Mouse (Mus musculus) MEL (cell line): Measurements from ENCODE around the gene Slc25a26.

ENCODE experiments used
- CHD1 ChIP-seq: IDR thresholded peaks from 2 replicates; pipeline ENCODE4 v1.6.1; 2012; ENCODE audit warnings: low read depth, mild to moderate bottlenecking, inconsistent platforms, low read length, improper control_type of control experiment
- CHD2 ChIP-seq: IDR thresholded peaks from 2 replicates; pipeline ENCODE4 v1.6.1; 2011; ENCODE audit warnings: low read length, improper control_type of control experiment
- CTCF ChIP-seq, 3 experiments: IDR thresholded peaks in 2 of 3; conservative IDR thresholded peaks in 1 of 3; 2 replicates each; pipeline ENCODE4 v1.5.1; 2011 to 2012; ENCODE audit warnings: low read length in 3 of 3, low read depth in 2 of 3, mild to moderate bottlenecking in 2 of 3, improper control_type of control experiment in 1 of 3, inconsistent platforms in 1 of 3, mixed read lengths in 1 of 3, moderate library complexity in 1 of 3; ENCODE audit not compliant: control insufficient read depth in 1 of 3, insufficient read depth in 1 of 3, poor library complexity in 1 of 3, severe bottlenecking in 1 of 3
- E2F4 ChIP-seq: IDR thresholded peaks from 2 replicates; pipeline ENCODE4 v1.6.1; 2011; ENCODE audit warnings: low read depth, low read length, improper control_type of control experiment, borderline replicate concordance
- MYC ChIP-seq: IDR thresholded peaks from 2 replicates; pipeline ENCODE4 v1.6.1; 2011; ENCODE audit warnings: low read depth, mild to moderate bottlenecking, low read length, improper control_type of control experiment, moderate library complexity
- POLR2A ChIP-seq, 2 experiments: IDR thresholded peaks; 2 replicates each; pipeline ENCODE4 v1.6.1; 2011 to 2012; ENCODE audit warnings: low read length in 2 of 2, mild to moderate bottlenecking in 2 of 2, control low read depth in 1 of 2, improper control_type of control experiment in 1 of 2, low read depth in 1 of 2, moderate library complexity in 1 of 2; ENCODE audit not compliant: control insufficient read depth in 1 of 2, insufficient read depth in 1 of 2, poor library complexity in 1 of 2
- SIN3A ChIP-seq: IDR thresholded peaks from 2 replicates; pipeline ENCODE4 v1.6.1; 2012; ENCODE audit warnings: low read length, improper control_type of control experiment, inconsistent platforms
- USF2 ChIP-seq, 2 experiments: IDR thresholded peaks; 2 replicates each; pipeline ENCODE4 v1.6.1; 2011 to 2012; ENCODE audit warnings: improper control_type of control experiment in 2 of 2, low read length in 2 of 2, borderline replicate concordance in 1 of 2, inconsistent platforms in 1 of 2, low read depth in 1 of 2, mild to moderate bottlenecking in 1 of 2; ENCODE audit not compliant: insufficient read depth in 1 of 2
- ZC3H11A ChIP-seq: IDR thresholded peaks from 2 replicates; pipeline ENCODE4 v1.6.1; 2012; ENCODE audit warnings: low read depth, mild to moderate bottlenecking, inconsistent platforms, low read length, improper control_type of control experiment

- TF ChIP-seq SIN3A (no peak), POLR2A (IDR thresholded peaks at IDR 0.05; ENCODE audit: control insufficient read depth in 1 of 2, insufficient read depth in 1 of 2, low read depth in 1 of 2, low read length in 2 of 2, poor library complexity in 1 of 2) (no peak), USF2 (IDR thresholded peaks at IDR 0.05; ENCODE audit: borderline replicate concordance in 1 of 2, insufficient read depth in 1 of 2, low read depth in 1 of 2, low read length in 2 of 2) (no peak), CTCF (IDR thresholded peaks at IDR 0.05 in 2 of 3, conservative IDR thresholded peaks at IDR 0.05 in 1 of 3; ENCODE audit: control insufficient read depth in 1 of 3, insufficient read depth in 1 of 3, low read depth in 2 of 3, low read length in 3 of 3, poor library complexity in 1 of 3, severe bottlenecking in 1 of 3) (peak; percentile 13 to 19 (median 16); a peak in 1 of 6 replicates), CHD1 (no peak), ZC3H11A (no peak), E2F4 (no peak), CHD2 (no peak), MYC (no peak)
Observed at GRCm38 (mm10) chr6:94464037-94464891, 35.9 kb upstream of the Slc25a26 start.
